Mouse (Mus musculus) layer of hippocampus, adult 9-11 months (tissue): Measurements from ENCODE around the gene Acsl1.
"Not testable (repeated sequence)": the region's sequence is repeated elsewhere in the genome, so short reads cannot be mapped to it uniquely, and the experiment has no call there.

Source experiments
- DNase-seq: peaks from one replicate; pipeline ENCODE4 v3.0.0; 2022

The Acsl1 gene

GRCm38 (mm10) chr8:46566914-46567529 lies 96.2 kb downstream of the Acsl1 start:
- DNase-seq = peak; percentile 90

- DNase-seq = no peak
Measured at GRCm38 (mm10) chr8:46567946-46568345, 97.1 kb downstream of the Acsl1 start.

- no peak for DNase-seq
Measured at GRCm38 (mm10) chr8:46568942-46569341, 98.1 kb downstream of the Acsl1 start.

- no peak for DNase-seq
Measured at GRCm38 (mm10) chr8:46569659-46570441, 99.0 kb downstream of the Acsl1 start.

- DNase-seq = no peak
Measured at GRCm38 (mm10) chr8:46570673-46571072, 99.8 kb downstream of the Acsl1 start.

- no peak for DNase-seq
Measured at GRCm38 (mm10) chr8:46573446-46573845, 102.6 kb downstream of the Acsl1 start.

- no peak for DNase-seq
Measured at GRCm38 (mm10) chr8:46573964-46574363, 103.1 kb downstream of the Acsl1 start.

GRCm38 (mm10) chr8:46578794-46579193 lies 108.0 kb downstream of the Acsl1 start:
- DNase-seq = no peak

GRCm38 (mm10) chr8:46584328-46584727 lies 113.5 kb downstream of the Acsl1 start:
- not testable (repeated sequence) for DNase-seq

GRCm38 (mm10) chr8:46585576-46585975 lies 114.7 kb downstream of the Acsl1 start:
- DNase-seq = no peak
